ENCODE assay signal across 11 mouse cellular contexts in the genomic region with DNA sequence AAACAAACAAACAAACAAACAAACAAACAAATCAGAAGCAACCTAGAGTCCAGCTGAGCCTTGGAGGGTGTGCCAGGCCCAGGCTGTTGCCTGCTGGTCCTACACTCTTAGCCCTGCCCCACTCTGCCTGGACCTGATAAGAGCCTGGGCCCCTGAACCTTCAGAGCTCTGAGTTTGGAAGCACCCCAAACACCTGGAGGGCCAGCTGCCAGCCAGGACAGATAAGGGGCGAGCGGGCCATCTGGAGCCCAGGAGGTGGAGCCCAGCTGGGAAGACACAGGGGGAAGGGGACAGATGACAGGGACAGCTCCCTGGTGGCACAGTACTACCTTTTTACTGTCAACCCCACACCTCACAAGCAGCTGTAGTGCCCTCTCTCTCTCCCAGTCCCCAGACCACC. TPM values are rescaled to one million over a fixed set of nuclear protein-coding genes. Genes with fewer than 3 reads are reported as not detected.
DNase-seq lines count a peak whose midpoint lies in the region; ATAC-seq and TF ChIP-seq lines count a peak whose summit lies in the region.
"Had no signal": no experiment of that assay in that cellular context is flagged by ENCODE, and none has a peak within 500 bp of the region (broad histone marks: within the 10 kb centered on the region; RNA-seq: fewer than 3 reads in every experiment).

No protein-coding gene starts in this region.

- DNase-seq in heart, adult 2 months: no peak
- peak; percentile 58 for DNase-seq in MEL (ENCODE audit: low read depth, low spot score)
- no peak for DNase-seq in cerebellum, adult 2 months
- DNase-seq in testis, postnatal 14 days (ENCODE audit: low spot score): no peak
- DNase-seq in layer of hippocampus, postnatal 10 days (ENCODE audit: low spot score in 2 of 2): no peak
- DNase-seq: adrenal gland, postnatal 14 days had no signal

- H3K27ac ChIP-seq in heart, embryonic 12.5 days (ENCODE audit: poor library complexity, severe bottlenecking): peak overlapping the region; percentile 59
- no peak overlapping the region for H3K27ac ChIP-seq in heart, adult 2 months
- H3K27ac ChIP-seq in MEL (ENCODE audit: control insufficient read depth, low read depth, low read length): no peak overlapping the region
- H3K27ac ChIP-seq in cerebellum, adult 2 months (ENCODE audit: insufficient read depth, low read length): no peak overlapping the region
- H3K27ac ChIP-seq: embryonic facial prominence, embryonic 15.5 days; hindbrain, postnatal 0 days had no signal

- ATAC-seq in heart, embryonic 12.5 days (ENCODE audit: insufficient number of reproducible peaks, low FRiP score): peak; percentile 82
- ATAC-seq in erythroid progenitor cell, adult 5-6 weeks (replicated peaks; ENCODE audit: low FRiP score, poor library complexity, severe bottlenecking): peak; percentile 62
- peak; percentile 90 for ATAC-seq in megakaryocyte progenitor cell, adult 5-6 weeks (replicated peaks; ENCODE audit: poor library complexity)
- ATAC-seq: hindbrain, postnatal 0 days had no signal

- H3K4me1 ChIP-seq in heart, embryonic 12.5 days (replicated peaks): no peaks in the 10 kb centered on the region
- H3K4me1 ChIP-seq in heart, adult 2 months (ENCODE audit: control insufficient read depth, insufficient read depth, low read length): no peaks in the 10 kb centered on the region
- peaks cover 0 to 5% of the 10 kb centered on the region in 2 experiments; a peak in 1 of 4 replicates for H3K4me1 ChIP-seq in MEL (ENCODE audit: control insufficient read depth in 1 of 2, insufficient read depth in 2 of 2, low read length in 2 of 2)
- no peaks in the 10 kb centered on the region for H3K4me1 ChIP-seq in cerebellum, adult 2 months (ENCODE audit: control insufficient read depth, insufficient read depth, low read length)
- H3K4me1 ChIP-seq: embryonic facial prominence, embryonic 15.5 days had no signal

- H3K79me2 ChIP-seq in heart, adult 2 months (replicated peaks; ENCODE audit: control insufficient read depth, insufficient read depth, low read length): no peaks in the 10 kb centered on the region
- H3K79me2 ChIP-seq in MEL (ENCODE audit: control insufficient read depth, insufficient read depth, low read length, poor library complexity): no peaks in the 10 kb centered on the region

- TF ChIP-seq CTCF in heart, adult 2 months (IDR thresholded peaks at IDR 0.05): no peak
- TF ChIP-seq CTCF in MEL (IDR thresholded peaks at IDR 0.05 in 2 of 3, conservative IDR thresholded peaks at IDR 0.05 in 1 of 3; ENCODE audit: control insufficient read depth in 1 of 3, insufficient read depth in 1 of 3, low read depth in 2 of 3, low read length in 3 of 3, poor library complexity in 1 of 3, severe bottlenecking in 1 of 3): no peak
- no peak for TF ChIP-seq CTCF in cerebellum, adult 2 months (IDR thresholded peaks at IDR 0.05; ENCODE audit: borderline replicate concordance, insufficient read depth, low read depth, low read length)

- peak overlapping the region; percentile 28 for H3K4me3 ChIP-seq in heart, embryonic 12.5 days
- H3K4me3 ChIP-seq in heart, adult 2 months: no peak overlapping the region
- no peak overlapping the region for H3K4me3 ChIP-seq in MEL (ENCODE audit: control insufficient read depth in 1 of 2, insufficient read depth in 1 of 2, low read depth in 2 of 2, low read length in 2 of 2)
- no peak overlapping the region for H3K4me3 ChIP-seq in cerebellum, adult 2 months (replicated peaks; ENCODE audit: insufficient read depth, low read depth, low read length)
- H3K4me3 ChIP-seq: embryonic facial prominence, embryonic 15.5 days had no signal

- intact Hi-C loops in heart, adult 2 months (cut with DNase I): no loop called here

- no peak for TF ChIP-seq POLR2A in heart, adult 2 months (IDR thresholded peaks at IDR 0.05; ENCODE audit: insufficient read depth, low read depth, low read length)
- TF ChIP-seq POLR2A in MEL (IDR thresholded peaks at IDR 0.05; ENCODE audit: control insufficient read depth in 1 of 2, insufficient read depth in 1 of 2, low read depth in 1 of 2, low read length in 2 of 2, poor library complexity in 1 of 2): no peak
- no peak for TF ChIP-seq POLR2A in cerebellum, adult 2 months (IDR thresholded peaks at IDR 0.05; ENCODE audit: borderline replicate concordance, insufficient read depth, low read length)

- H3K27me3 ChIP-seq in heart, embryonic 12.5 days (replicated peaks): peaks cover 32% of the 10 kb centered on the region; the same call in 1 of the 2 replicates
- no peaks in the 10 kb centered on the region for H3K27me3 ChIP-seq in heart, adult 2 months (ENCODE audit: control insufficient read depth, insufficient read depth, low read length)
- peaks cover 2 to 8% of the 10 kb centered on the region in 2 experiments for H3K27me3 ChIP-seq in MEL (ENCODE audit: control insufficient read depth in 1 of 2, insufficient read depth in 2 of 2, low read length in 2 of 2)
- no peaks in the 10 kb centered on the region for H3K27me3 ChIP-seq in cerebellum, adult 2 months (ENCODE audit: control insufficient read depth, insufficient read depth, low read length)
- H3K27me3 ChIP-seq: embryonic facial prominence, embryonic 15.5 days had no signal

- no peak overlapping the region for H3K4me2 ChIP-seq in heart, embryonic 12.5 days
- H3K4me2 ChIP-seq: embryonic facial prominence, embryonic 15.5 days had no signal

- no peak overlapping the region for H3K9ac ChIP-seq in heart, embryonic 12.5 days
- H3K9ac ChIP-seq in heart, adult 2 months (ENCODE audit: low read depth, low read length): no peak overlapping the region
- H3K9ac ChIP-seq in MEL (ENCODE audit: control insufficient read depth, low read depth, low read length, poor library complexity, severe bottlenecking): no peak overlapping the region
- H3K9ac ChIP-seq: embryonic facial prominence, embryonic 15.5 days had no signal

- no peak for TF ChIP-seq RAD21 in MEL (IDR thresholded peaks at IDR 0.05; ENCODE audit: low read depth, low read length)

- no peaks in the 10 kb centered on the region for H3K36me3 ChIP-seq in heart, embryonic 12.5 days
- no peaks in the 10 kb centered on the region for H3K36me3 ChIP-seq in heart, adult 2 months (ENCODE audit: control insufficient read depth, insufficient read depth, low read length)
- no peaks in the 10 kb centered on the region for H3K36me3 ChIP-seq in MEL (ENCODE audit: control insufficient read depth in 1 of 2, insufficient read depth in 2 of 2, low read length in 2 of 2)
- H3K36me3 ChIP-seq: embryonic facial prominence, embryonic 15.5 days had no signal

- no peaks in the 10 kb centered on the region for H3K9me3 ChIP-seq in heart, embryonic 12.5 days (replicated peaks)
- no peaks in the 10 kb centered on the region for H3K9me3 ChIP-seq in MEL (replicated peaks; ENCODE audit: insufficient read depth, low read length)
- H3K9me3 ChIP-seq: embryonic facial prominence, embryonic 15.5 days had no signal

- WGBS in heart, embryonic 12.5 days: 9% methylated on average over 2 of the region's 2 CpGs
- 19% methylated on average over 2 of the region's 2 CpGs for WGBS in heart, adult 2 months
- WGBS in cerebellum, adult 2 months: 61% methylated on average over 2 of the region's 2 CpGs

- no peak for TF ChIP-seq EP300 in heart, adult 2 months (IDR thresholded peaks at IDR 0.05; ENCODE audit: insufficient read depth, low read depth, low read length)
- peak in 1 of 2 experiments; percentile 76; a peak in 3 of 4 replicates for TF ChIP-seq EP300 in MEL (IDR thresholded peaks at IDR 0.05; ENCODE audit: low read depth in 1 of 2, low read length in 2 of 2)

RNA-seq across cellular contexts. Expression of a gene that starts 2.4 kb away (rescaled TPM):
- 114 and 116 TPM in 2 replicates for polyA plus RNA-seq in heart, embryonic 12.5 days (2016; fragmentation: Nextera tagmentation; extraction: Ambion mirVana)
- total RNA-seq in heart, adult 2 months (2021): 10 to 100 TPM in 1 of 2 experiments, under 1 TPM in 1; 0.42 to 10.3 TPM
- 0.91 and 4.4 TPM in 2 replicates for polyA plus RNA-seq in heart, adult 2 months (2012; rRNA removed)
- total RNA-seq in MEL (2012; rRNA removed): 0.23 and 0.36 TPM in 2 replicates
- polyA plus RNA-seq in MEL (2012; ENCODE audit: insufficient read depth in 1 of 2, insufficient read length in 2 of 2, low read depth in 1 of 2, low replicate concordance in 2 of 2, missing spikeins in 1 of 2): under 1 TPM in 1 of 2 experiments, not detected in 1; 0.35 TPM
- total RNA-seq in erythroid progenitor cell, adult 5-6 weeks (2015; ENCODE audit: low replicate concordance): 5,198 and 5,361 TPM in 2 replicates
- 5,184 and 5,388 TPM in 2 replicates for total RNA-seq in erythroid progenitor cell, adult 5-6 weeks (2017; ENCODE audit: low replicate concordance)
- total RNA-seq in megakaryocyte progenitor cell, adult 5-6 weeks (2015): 1.1 and 2.0 TPM in 2 replicates
- total RNA-seq in megakaryocyte progenitor cell, adult 5-6 weeks (2017): 0.61 and 0.62 TPM in 2 replicates
- 0.72 and 0.90 TPM in 2 replicates for polyA plus RNA-seq in cerebellum, adult 2 months (2012; rRNA removed)
- under 1 TPM; 0.32 to 0.54 TPM for total RNA-seq in layer of hippocampus, postnatal 10 days (2021)

RNA-seq across cellular contexts. Expression of a gene that starts 29.6 kb away (rescaled TPM):
- polyA plus RNA-seq in heart, embryonic 12.5 days (2016; fragmentation: Nextera tagmentation; extraction: Ambion mirVana): 1.7 and 1.8 TPM in 2 replicates
- under 1 TPM in 1 of 2 experiments, not detected in 1; 0.66 TPM for total RNA-seq in heart, adult 2 months (2021)
- polyA plus RNA-seq in heart, adult 2 months (2012; rRNA removed): 0.23 and 0.32 TPM in 2 replicates
- 0.39 and 0.42 TPM in 2 replicates for total RNA-seq in MEL (2012; rRNA removed)
- 1 to 10 TPM in 1 of 2 experiments, not detected in 1; 2.1 TPM for polyA plus RNA-seq in MEL (2012; ENCODE audit: insufficient read depth in 1 of 2, insufficient read length in 2 of 2, low read depth in 1 of 2, low replicate concordance in 2 of 2, missing spikeins in 1 of 2)
- total RNA-seq in erythroid progenitor cell, adult 5-6 weeks (2015; ENCODE audit: low replicate concordance): not detected in 2 replicates
- total RNA-seq in erythroid progenitor cell, adult 5-6 weeks (2017; ENCODE audit: low replicate concordance): not detected in 2 replicates
- not detected in 2 replicates for total RNA-seq in megakaryocyte progenitor cell, adult 5-6 weeks (2015)
- total RNA-seq in megakaryocyte progenitor cell, adult 5-6 weeks (2017): not detected in 2 replicates
- polyA plus RNA-seq in cerebellum, adult 2 months (2012; rRNA removed): 446 and 460 TPM in 2 replicates
- total RNA-seq in layer of hippocampus, postnatal 10 days (2021): 100 to 1,000 TPM; 356 to 431 TPM

RNA-seq across cellular contexts. Expression of a gene that starts 44.1 kb away (rescaled TPM):
- 65.4 and 68.6 TPM in 2 replicates for polyA plus RNA-seq in heart, embryonic 12.5 days (2016; fragmentation: Nextera tagmentation; extraction: Ambion mirVana)
- total RNA-seq in heart, adult 2 months (2021): 10 to 100 TPM; 52.5 to 59.4 TPM
- 14.9 and 22.1 TPM in 2 replicates for polyA plus RNA-seq in heart, adult 2 months (2012; rRNA removed)
- total RNA-seq in MEL (2012; rRNA removed): 151 and 189 TPM in 2 replicates
- polyA plus RNA-seq in MEL (2012; ENCODE audit: insufficient read depth in 1 of 2, insufficient read length in 2 of 2, low read depth in 1 of 2, low replicate concordance in 2 of 2, missing spikeins in 1 of 2): 100 to 1,000 TPM in 1 of 2 experiments, 10 to 100 TPM in 1; 76.5 to 145 TPM
- total RNA-seq in erythroid progenitor cell, adult 5-6 weeks (2015; ENCODE audit: low replicate concordance): 77.5 and 82.2 TPM in 2 replicates
- 281 and 468 TPM in 2 replicates for total RNA-seq in erythroid progenitor cell, adult 5-6 weeks (2017; ENCODE audit: low replicate concordance)
- total RNA-seq in megakaryocyte progenitor cell, adult 5-6 weeks (2015): 31.7 and 34.1 TPM in 2 replicates
- total RNA-seq in megakaryocyte progenitor cell, adult 5-6 weeks (2017): 131 and 155 TPM in 2 replicates
- 94.6 and 95.8 TPM in 2 replicates for polyA plus RNA-seq in cerebellum, adult 2 months (2012; rRNA removed)
- 100 to 1,000 TPM; 112 to 125 TPM for total RNA-seq in layer of hippocampus, postnatal 10 days (2021)

RNA-seq across cellular contexts. Expression of a gene that starts 44.1 kb away (rescaled TPM):
- polyA plus RNA-seq in heart, embryonic 12.5 days (2016; fragmentation: Nextera tagmentation; extraction: Ambion mirVana): 253 and 260 TPM in 2 replicates
- 100 to 1,000 TPM; 196 to 213 TPM for total RNA-seq in heart, adult 2 months (2021)
- polyA plus RNA-seq in heart, adult 2 months (2012; rRNA removed): 307 and 331 TPM in 2 replicates
- total RNA-seq in MEL (2012; rRNA removed): 174 and 183 TPM in 2 replicates
- 100 to 1,000 TPM in 1 of 2 experiments, not detected in 1; 325 TPM for polyA plus RNA-seq in MEL (2012; ENCODE audit: insufficient read depth in 1 of 2, insufficient read length in 2 of 2, low read depth in 1 of 2, low replicate concordance in 2 of 2, missing spikeins in 1 of 2)
- total RNA-seq in erythroid progenitor cell, adult 5-6 weeks (2015; ENCODE audit: low replicate concordance): 211 and 271 TPM in 2 replicates
- total RNA-seq in erythroid progenitor cell, adult 5-6 weeks (2017; ENCODE audit: low replicate concordance): 78.9 and 80.8 TPM in 2 replicates
- total RNA-seq in megakaryocyte progenitor cell, adult 5-6 weeks (2015): 95.5 and 124 TPM in 2 replicates
- total RNA-seq in megakaryocyte progenitor cell, adult 5-6 weeks (2017): 48.7 and 52.7 TPM in 2 replicates
- polyA plus RNA-seq in cerebellum, adult 2 months (2012; rRNA removed): 124 and 126 TPM in 2 replicates
- 10 to 100 TPM; 74.8 to 80.1 TPM for total RNA-seq in layer of hippocampus, postnatal 10 days (2021)

Comparison
In these comparisons a context has a peak if more than half of its experiments do, and no peak if none do; other contexts are left out.
1. RNA of a gene that starts 2.4 kb away (total RNA-seq): 5,184 to 5,388 TPM in erythroid progenitor cell, adult 5-6 weeks; 0.42 to 10.3 TPM in heart, adult 2 months, 0.61 to 2.0 TPM in megakaryocyte progenitor cell, adult 5-6 weeks, 0.32 to 0.54 TPM in layer of hippocampus, postnatal 10 days and 0.23 to 0.36 TPM in MEL; every median in the first group is over 100 times any median in the second.
2. RNA of a gene that starts 29.6 kb away (total RNA-seq): 356 to 431 TPM in layer of hippocampus, postnatal 10 days; 0.66 TPM in heart, adult 2 months, 0.39 to 0.42 TPM in MEL, not detected in megakaryocyte progenitor cell, adult 5-6 weeks and not detected in erythroid progenitor cell, adult 5-6 weeks; every median in the first group is over 100 times any median in the second.
3. Peak in every context shown above with its lines, with median percentiles within 50 percentile points of each other: ATAC-seq.